Mouse (Mus musculus): ENCODE measurements around the gene Natd1.

Natd1 gene

DNA sequence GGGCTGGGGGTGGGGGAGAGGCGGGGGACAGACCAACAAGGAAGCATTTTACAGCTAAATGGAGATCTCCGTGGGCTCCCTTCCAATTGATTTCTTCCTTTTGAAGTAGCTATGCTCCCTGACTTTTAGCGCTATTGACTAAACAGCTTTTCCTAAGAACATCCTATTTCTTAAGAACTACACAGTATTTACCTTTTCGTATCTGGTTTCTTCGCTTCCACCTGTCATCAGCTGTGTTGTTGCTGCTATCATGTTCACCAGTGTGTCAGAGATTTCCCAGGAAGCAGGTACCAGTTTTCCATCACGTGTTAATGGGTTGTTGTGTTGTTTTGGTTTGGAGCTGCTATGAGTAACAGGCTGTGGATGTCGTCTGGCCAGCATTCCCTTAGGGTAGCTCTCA is at the start of gene Natd1:
Gene Natd1 (minus strand): TSS at position 260 of the 400 bp plus-strand sequence.
- 24% methylated on average over 7 of the region's 7 CpGs for WGBS

DNA sequence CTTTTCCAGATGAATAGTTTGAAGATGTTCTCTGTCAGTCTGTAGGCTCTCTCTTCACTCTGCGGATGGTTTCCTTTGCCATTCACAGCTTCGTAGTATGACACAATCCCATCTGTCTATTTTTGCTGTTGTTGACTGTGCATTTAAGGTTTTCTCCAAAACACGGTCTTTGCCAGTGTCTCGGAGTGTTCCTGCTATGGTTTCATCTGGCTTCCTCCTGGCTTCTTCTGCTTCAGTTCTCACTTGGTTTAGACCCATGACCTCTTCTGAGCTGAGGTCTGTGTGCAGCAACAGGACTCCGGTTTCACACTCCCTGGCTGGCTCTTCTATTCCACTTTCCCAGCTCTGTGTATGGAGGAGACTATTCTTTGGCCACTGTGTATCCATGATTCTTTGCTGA is 48.2 kb upstream of the Natd1 start:
- 55% methylated on average over 5 of the region's 5 CpGs for WGBS

DNA sequence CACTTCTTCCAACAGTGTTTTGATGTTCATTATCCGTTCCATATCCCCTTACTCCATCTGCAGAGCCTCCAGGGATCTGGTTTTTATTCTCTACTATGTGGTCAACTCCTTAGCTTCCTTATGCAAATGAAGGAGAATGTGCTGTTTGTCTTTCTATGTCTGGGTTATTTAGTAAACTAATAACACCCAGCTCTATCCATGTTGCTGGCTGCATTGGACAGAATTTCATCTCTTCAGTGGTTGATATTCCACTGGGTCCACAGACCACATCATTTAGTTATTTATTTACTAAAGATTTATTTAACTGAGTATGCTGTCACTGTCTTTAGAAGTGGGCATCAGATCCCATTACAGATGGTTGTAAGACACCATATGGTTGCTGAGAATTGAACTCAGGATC is 46.6 kb upstream of the Natd1 start:
- 47% methylated on average over 1 of the region's 1 CpGs for WGBS

DNA sequence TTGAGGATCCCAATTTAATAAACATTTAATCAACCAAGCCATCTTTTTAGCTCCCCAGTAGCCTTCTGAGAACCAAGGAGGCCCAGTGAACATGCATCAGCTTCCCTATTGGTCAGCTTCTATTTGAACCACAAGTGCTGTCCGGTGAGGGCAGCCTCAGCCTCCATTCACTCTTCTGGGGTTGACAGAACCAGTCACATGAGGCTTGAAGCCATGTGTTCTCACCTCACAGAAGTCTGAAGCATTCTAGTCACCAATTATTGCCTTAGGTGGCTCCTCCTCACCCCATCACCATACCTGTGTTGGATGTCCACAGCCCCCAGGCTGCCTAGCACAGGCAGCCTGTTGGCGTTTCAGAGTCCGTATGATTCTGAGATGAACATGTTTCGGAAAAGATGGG is 44.4 kb upstream of the Natd1 start:
- WGBS: 92% methylated on average over 4 of the region's 4 CpGs

DNA sequence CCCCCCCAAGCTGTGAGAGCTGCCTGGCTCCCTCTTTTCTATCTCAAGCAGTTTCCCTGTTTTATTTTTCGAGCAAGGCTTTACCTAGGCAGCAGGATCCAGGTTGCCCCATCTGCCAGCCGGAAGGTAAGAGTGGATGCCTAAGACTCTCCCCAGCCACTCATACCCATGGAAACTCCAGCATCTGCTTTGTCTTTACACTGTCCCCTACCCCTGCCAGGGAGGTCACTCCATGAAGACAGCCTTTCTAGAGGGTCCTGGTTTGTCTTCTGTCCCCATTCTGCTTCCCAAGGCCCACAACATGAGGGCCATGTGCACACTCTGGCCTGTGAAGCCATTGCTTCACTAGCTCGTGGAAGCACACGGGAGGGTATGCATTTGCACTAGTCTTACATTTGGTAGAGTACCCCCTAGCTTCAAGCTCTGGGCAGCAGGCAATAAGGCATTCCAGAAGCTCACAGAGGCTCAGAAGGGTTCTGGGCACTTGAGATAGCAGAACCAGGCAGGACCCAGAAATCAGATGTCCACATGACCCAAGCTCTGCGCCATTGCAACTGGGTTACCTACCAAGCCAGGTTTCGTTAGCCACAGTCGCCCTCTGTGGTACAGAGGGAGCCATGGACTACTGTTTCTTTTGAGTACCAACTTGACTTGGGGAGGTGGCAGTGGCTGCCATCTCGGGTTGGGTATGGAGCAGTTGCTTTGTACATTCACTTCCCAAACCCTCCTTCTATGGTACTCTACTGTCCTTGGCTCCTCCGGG is 41.3 kb upstream of the Natd1 start:
- WGBS: 84% methylated on average over 9 of the region's 9 CpGs

DNA sequence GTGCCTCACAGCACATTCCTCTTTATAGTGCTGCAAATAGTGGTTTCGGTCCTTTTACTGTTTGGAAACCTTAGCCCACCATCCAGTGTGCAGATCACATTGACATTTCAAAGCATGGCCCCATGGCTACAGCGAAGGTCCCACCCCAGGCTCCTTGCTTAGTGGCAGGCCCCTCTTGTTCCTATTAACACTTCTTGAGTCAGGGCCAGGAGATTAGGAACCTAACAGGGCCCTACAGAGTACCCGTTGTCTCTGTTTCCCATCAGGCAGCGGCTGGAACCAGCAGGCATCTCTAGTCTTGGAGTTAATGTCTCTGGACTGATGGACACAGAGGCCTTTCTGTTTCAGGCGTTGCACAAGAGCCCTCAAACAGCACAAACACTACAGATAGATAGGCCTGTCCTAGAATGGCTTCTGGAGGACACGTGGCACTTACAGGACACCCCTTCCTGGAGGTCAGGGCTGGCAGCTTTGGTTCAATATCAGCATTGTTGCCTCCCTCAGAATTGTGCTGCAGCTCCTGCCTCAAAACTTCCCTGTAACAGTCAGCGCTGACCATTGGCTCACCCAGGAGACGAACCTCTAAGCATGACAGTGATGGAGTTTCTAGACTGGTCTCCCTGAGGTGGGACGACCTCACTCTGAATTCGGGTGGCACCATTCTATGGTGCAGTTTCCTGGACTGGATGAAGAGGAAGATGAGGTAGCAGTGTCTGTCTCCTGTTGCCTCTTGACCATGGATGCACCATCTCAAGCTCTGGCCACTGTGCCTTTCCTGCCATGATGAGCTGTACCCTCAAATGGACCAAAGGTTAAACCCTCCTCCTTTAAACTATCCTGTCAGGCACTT is 39.9 kb upstream of the Natd1 start:
- 69% methylated on average over 10 of the region's 10 CpGs for WGBS

DNA sequence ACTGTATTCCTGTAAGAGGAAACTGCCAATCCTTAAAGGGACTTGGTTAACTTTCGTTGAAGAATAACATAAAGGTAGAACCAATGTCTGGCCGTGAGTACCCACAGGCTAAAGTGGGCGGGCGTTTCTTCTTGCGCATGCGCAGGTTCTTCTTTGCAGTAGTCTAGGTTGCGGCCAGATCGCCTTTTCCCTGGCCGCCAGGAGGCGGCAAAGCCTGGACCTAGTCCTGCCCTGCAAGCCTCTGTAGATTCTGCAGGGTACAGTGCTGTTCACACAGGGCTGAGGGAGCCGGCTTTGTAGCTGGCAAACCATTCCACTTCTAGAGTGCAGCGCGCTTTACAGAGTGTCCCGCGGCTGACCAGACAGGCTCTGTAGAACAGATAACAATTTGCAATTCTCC is 39.3 kb upstream of the Natd1 start:
- 10% methylated on average over 15 of the region's 15 CpGs for WGBS

DNA sequence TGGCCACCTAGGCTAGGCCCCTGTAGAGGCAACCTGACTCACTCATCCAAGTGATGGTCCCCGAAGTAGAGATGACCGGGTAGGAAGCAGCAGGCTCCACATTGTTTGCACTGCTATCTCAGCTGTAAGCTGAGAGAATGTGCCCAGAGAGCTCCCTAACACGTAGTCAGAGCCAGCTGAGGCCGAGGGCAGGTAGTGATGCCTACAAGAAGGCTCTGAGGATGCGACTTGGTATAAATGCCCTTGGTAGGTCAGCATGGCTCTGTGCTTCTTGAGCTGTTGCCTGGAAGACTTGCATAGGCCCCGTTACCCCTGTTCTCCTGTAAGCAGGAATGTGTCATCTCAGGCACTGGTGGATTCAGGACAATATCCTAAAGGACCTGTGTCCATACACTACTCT is 38.4 kb upstream of the Natd1 start:
- WGBS: 97% methylated on average over 6 of the region's 6 CpGs

DNA sequence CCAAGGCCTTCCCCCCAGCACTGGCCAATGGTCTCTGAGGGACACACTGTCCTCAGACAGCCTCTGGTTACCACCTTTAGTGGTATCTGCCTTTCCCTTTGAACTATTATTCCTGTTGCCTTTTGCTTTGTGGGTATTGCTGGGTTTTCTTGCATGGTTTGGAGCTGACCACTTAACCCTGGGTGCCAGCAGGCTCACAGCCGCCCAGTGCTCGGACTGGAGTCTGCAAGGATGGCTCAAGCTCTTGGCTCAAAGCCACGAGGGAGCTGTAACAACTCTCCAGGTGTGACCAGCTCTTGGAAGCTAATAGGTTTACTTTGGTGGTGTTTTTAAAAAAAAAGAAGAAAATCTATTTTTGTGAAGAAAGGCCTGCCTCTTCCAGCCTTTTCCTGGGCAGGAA is 37.8 kb upstream of the Natd1 start:
- WGBS: 91% methylated on average over 3 of the region's 3 CpGs

DNA sequence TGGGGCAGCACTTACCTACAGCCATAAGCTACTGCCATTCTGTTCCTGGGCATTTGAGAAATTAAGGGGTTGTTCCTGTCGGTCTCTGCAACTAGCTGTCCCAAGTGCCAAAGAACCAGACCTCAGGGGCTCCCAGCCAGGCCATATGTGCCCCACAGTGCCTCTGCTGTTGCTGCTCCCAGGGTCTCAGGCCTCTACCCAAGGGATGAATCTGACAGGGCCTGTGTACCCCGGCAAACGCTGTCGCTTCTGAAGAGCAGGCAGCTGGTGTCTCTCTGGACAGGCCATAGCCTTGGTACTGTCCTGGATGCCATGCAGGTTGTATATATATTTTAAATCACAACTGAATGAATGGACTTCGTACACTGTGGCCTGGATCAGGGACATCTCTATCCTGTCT is 37.3 kb upstream of the Natd1 start:
- WGBS: 95% methylated on average over 5 of the region's 5 CpGs

DNA sequence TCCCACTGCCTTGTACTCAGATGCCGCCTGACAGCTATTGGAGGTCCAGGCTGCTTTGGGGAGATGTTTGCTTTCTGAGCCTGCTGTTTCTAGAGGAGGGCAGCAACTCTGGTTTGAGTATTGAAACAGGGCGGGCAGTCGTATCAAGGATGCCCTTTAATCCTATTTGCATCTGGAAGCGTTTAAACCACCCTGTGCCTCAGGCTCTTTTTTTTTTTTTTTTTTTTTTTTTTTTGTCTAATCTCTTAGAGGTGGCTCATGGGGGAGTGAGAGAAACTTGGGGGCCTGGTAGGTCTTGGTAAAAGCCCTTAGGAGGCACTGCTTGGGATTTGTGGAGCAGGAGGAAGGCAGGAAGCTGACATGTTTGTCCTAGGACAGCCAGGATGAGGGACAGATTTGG is 30.5 kb upstream of the Natd1 start:
- 83% methylated on average over 4 of the region's 4 CpGs for WGBS

DNA sequence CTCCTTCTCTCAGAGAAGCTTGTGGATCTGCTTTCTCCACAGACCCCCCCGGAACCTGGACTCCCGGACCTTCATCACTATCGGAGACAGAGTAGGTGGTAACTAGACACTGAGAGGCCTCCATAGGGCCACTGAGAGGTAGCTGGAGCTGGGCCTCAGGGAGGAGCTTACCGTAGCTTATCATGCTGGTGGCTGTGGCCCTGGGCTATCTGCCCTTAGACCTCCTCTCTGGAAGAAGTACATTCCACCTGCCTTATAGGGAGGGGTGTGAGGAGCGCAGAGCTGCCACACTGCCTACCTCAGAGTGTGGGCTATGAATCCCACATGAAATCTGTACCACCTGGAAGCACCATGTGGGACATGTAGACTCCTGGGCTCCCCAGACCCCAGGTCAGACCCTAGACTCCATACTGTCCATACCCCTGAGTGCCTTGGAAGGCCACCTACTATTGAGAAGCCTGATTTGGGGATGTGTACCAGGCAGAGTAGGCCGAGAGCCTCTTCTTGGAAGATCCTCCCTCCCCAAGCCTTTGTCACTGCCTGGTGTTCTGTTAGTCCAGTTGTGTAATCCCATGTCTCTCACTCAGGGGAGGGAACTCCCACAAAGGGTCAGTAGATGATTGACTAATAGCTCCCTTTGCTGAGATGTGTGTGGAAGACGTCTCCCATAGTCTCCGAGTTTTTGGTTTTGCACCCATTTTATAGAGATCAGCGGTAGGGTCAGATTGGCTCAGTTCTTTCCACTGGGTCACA is 27.9 kb upstream of the Natd1 start:
- 96% methylated on average over 9 of the region's 9 CpGs for WGBS

DNA sequence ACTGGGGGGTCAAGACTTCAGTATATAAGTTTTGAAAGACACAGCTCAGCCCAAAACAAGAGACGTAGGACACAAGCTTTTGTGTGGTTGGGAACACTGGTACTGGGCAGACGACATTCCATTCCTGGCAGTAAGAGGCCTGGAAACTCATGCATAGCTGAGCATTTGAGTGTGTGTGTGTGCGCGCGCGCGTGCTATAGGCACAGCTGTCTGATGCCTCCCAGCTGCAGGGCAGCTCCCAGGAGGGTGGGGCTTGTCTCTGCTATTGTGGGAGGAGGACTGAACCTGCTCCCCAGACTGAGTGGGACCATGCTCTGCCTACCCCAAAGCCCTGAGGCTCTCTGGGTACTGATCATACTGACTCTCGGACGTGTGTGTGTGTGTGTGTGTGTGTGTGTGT is 26.8 kb upstream of the Natd1 start:
- 92% methylated on average over 9 of the region's 9 CpGs for WGBS

DNA sequence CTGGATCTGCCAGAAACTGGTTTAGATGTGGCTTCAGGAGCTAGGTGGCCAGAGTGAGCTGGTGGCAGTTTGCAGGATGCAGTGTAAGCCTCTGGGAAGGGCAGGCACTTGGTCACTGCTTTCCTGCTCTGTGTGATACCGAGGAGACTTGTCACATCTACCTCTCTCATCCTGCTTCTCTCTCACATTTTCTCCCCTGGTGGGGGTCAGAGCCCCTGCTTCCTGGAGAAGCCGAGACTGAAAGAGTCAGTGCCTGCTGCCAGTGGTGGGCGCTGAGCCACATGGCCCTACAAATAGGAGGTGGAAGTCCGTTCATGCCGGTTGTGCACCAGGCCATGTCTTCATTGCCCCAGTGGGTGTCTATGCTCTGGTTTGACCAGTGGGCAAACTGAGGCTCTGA is 26.0 kb upstream of the Natd1 start:
- WGBS: 75% methylated on average over 5 of the region's 5 CpGs

DNA sequence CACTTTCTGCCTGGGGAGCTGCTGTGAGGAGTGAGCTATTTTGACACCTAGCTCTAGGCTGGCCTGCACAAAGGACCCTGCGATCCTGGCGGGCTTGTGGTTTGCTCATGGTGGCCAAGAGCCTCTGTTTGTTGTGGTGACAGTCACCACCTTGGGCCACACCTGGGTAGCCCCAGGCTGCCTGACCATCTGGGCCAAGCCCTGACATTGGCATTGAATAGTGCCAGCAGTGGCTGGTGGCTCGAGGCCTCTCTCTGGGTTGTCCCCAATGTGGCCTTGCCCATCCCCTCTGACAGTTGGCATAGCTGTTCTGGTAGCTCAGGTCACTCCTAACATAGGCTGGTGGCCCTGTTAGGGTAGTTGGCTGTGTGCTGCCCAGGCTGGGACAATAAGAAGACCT is 24.9 kb upstream of the Natd1 start:
- WGBS: 94% methylated on average over 3 of the region's 3 CpGs

DNA sequence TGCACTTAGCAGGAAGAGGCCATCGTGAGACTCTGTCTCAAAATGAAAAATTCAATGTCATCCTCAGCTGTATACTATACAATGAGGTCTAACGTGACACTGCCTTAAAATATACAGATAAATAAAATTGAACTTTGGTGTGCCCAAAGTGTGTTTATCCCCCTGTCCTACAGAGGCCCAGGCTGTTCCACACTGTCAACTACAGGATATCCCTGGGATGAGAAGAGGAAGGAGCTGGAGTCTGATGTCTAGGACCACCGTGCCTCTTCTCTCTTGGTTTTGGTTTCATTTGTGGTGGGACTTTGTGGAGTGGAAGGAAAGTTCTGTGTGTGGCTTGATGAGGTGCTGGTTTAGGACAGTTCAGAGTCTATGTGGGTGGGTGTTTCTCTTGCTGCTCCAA is 23.1 kb upstream of the Natd1 start:
- 86% methylated on average over 3 of the region's 3 CpGs for WGBS

DNA sequence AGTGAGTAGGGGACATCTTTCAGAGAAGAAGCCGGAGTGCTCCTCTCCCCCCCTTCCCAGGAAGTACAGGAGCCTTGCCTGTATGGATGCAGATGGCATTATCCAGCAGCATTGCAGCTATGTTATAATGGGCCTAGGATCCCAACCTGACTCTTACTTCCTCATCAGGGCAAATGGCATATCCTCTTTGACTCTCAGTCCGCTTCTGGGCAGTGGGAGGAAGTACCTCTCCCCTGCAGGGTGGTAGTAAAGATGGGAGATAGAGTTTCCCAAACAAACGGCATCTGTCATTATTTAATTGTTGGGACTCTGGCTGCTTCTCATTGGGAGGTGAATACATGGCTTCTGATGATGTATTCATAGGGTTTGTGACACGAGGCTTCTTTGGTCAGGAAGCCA is 21.4 kb upstream of the Natd1 start:
- WGBS: 64% methylated on average over 4 of the region's 4 CpGs

DNA sequence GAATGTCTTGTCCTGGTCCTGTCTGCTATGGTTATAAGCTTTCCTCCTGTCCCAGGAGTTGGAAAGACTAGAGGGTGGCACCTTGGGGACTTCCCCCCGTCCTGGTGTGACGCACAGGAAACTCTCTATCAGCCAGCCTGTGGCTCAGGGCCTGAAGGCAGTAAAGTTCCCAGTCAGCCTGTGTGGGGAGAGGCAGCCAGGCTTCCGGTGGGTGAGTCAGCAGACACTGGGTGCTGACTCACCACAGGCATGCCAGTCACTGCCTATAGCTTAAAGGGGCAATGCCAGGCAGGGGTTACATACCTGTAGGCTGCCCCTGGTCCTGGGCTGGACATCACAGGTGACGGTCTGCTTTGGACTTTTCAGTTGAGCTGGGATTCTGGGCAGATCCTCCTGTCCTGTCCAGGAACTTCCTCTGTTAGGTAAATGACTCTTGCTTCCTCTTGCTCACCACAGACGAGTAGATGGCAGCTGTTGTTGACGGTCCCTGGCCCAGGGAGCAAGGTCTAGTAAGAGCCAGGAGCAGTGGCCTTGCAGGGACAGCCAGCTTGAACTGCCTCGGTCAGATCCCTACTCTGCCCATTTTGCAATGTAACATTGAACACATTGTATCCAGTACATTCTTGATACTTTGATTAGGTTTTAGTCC is 20.9 kb upstream of the Natd1 start:
- WGBS: 45% methylated on average over 7 of the region's 7 CpGs

DNA sequence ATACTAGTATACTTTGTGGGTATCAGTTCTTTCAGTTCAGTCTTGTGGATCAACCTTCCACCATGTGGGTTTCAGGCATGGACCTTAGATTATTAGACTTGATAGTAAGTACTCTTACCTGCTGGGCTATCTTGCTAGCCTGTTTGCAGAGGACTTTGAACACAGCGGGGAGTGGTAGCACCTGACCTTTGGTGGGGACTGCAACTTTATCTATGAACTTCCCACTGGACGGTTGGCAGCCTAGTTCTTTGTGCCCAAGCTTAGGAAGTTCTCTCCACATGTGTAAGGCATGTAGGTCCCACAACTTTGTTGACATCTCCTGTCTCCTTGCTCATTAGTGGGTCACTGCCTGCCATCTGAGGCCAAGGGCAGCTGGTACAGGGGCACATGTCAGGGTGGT is 20.2 kb upstream of the Natd1 start:
- 82% methylated on average over 2 of the region's 2 CpGs for WGBS

DNA sequence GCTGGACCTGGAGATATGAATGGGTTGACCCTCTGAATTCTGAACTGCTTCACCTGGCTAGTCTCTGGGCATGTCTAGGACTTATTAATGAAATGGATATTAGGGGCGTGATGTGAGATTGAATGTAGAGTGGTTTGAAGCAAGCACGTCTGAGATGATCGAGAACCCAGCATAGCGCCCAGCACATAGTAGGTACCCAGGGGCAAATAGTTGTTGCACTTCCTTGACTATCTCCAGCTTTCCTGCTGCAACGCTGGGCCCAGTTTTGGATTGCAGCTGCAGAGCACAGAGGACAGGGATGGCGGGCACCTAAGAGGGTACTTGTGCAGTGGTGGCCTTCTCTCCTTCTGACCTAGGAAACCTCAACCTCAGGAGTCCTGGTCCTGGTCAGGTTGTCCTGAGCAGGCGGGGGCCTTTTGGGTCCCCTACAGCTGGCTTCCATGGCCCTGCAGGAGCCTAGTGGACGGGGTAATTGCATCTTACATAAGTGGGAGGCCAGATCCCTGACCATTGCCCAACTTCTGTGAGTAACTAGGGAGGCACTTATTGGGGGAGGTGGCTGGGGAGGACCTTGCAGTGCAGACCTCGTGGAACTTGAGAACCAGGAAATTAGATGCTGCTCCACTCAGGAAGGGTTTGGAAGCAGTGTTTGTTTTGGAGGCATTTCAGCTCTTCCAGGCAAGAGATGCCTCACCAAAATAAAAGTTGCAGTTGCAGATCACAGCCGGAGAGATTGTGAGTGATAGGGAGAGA is 18.8 kb upstream of the Natd1 start:
- 79% methylated on average over 10 of the region's 10 CpGs for WGBS

DNA sequence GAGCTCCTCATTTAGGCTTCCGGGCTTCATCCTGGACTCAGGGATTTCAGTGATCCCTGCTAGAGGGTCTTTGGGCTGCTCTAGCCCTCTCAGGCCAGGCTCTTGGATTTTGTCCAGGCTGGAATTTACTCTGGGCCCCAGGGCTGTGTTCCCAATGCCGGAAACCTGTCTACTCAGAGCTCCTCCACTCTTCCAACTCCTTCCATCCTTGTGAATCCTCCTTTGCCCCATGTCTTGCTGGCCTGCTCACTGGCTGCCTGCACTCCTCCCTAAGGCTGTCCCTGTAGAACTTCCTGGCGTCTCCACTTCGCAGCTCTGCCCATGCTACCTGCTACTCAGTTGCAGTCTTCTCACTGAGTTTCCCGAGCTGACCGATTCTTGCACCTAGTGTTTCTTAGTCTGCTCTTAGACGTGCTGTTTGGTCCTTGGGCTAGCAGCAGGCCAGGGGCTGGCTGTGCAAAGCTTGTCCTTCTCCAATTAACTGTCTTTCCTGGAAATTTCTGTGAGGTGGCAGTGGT is 18.0 kb upstream of the Natd1 start:
- WGBS: 4% methylated on average over 7 of the region's 7 CpGs
